Mouse (Mus musculus) forebrain, embryonic 13.5 days (tissue): Measurements from ENCODE around the gene Rab11b. TPM values are rescaled to one million over a fixed set of nuclear protein-coding genes. Genes with fewer than 3 reads are reported as not detected.
A peak's percentile ranks its signal among the peaks of the same experiment; 100 is the strongest.

Experiments used
- ATAC-seq: fragments of 200-750 bp; cut with Nextera tagmentation; 2 replicates; pipeline ENCODE4 v1.8.0; 2017
- H3K27ac ChIP-seq: fragments of 300-500 bp; sonication (generic); 2 replicates; pipeline ENCODE4 v1.5.1; 2015; ENCODE audit warnings: inconsistent platforms, mild to moderate bottlenecking, moderate library complexity
- H3K27me3 ChIP-seq: fragments of 300-500 bp; sonication (generic); 2 replicates; pipeline ENCODE4 v1.6.1; 2015; ENCODE audit warnings: mild to moderate bottlenecking, inconsistent platforms
- H3K36me3 ChIP-seq: fragments of 300-500 bp; sonication (generic); 2 replicates; pipeline ENCODE4 v1.6.1; 2015; ENCODE audit warnings: mild to moderate bottlenecking, inconsistent platforms; ENCODE audit not compliant: poor library complexity, severe bottlenecking
- H3K4me1 ChIP-seq: fragments of 300-500 bp; sonication (generic); 2 replicates; pipeline ENCODE4 v1.6.1; 2015; ENCODE audit warnings: inconsistent platforms
- H3K4me2 ChIP-seq: fragments of 300-500 bp; sonication (generic); 2 replicates; pipeline ENCODE4 v1.6.1; 2015; ENCODE audit warnings: inconsistent platforms, mild to moderate bottlenecking, moderate library complexity
- H3K4me3 ChIP-seq: fragments of 300-500 bp; sonication (generic); 2 replicates; pipeline ENCODE4 v1.5.1; 2015; ENCODE audit warnings: mild to moderate bottlenecking, inconsistent platforms
- H3K9ac ChIP-seq: fragments of 300-500 bp; sonication (generic); 2 replicates; pipeline ENCODE4 v1.6.1; 2015; ENCODE audit warnings: mild to moderate bottlenecking, inconsistent platforms
- H3K9me3 ChIP-seq: fragments of 300-500 bp; sonication (generic); replicated peaks from 2 replicates; pipeline ENCODE4 v1.6.1; 2016; ENCODE audit warnings: inconsistent platforms
- WGBS: fragments of 180-500 bp; shearing (Covaris S2); methylation state at CpG from one replicate; pipeline ENCODE4 v1.1.7; 2015; 5-methylcytosine and 5-hydroxymethylcytosine counted together
- polyA plus RNA-seq: library from polyadenylated mRNA; unstranded; fragments of >200 nt; fragmentation: Nextera tagmentation; extraction: Ambion mirVana; gene quantifications from 2 replicates; pipeline ENCODE4 v1.2.1, GENCODE M21; 2015

Rab11b gene
- polyA plus RNA-seq: 433 and 441 TPM in 2 replicates

- peak; percentile 99 for ATAC-seq
- Histone ChIP-seq H3K4me2 (peak within 1 kb of the TSS; percentile 79), H3K9me3 (no peaks in the 10 kb centered on the region), H3K4me1 (peaks cover 40% of the 10 kb centered on the region), H3K27ac (peak within 1 kb of the TSS; percentile 99), H3K4me3 (peak within 1 kb of the TSS; percentile 81), H3K36me3 (peaks cover 11% of the 10 kb centered on the region; the same call in 1 of the 2 replicates), H3K27me3 (no peaks in the 10 kb centered on the region), H3K9ac (peak within 1 kb of the TSS; percentile 98)
- WGBS: 3% methylated on average over 35 of the region's 35 CpGs
These were observed at the start of gene Rab11b for GRCm38 (mm10) chr17:33760255-33761165. Gene Rab11b (minus strand): TSS chr17:33760530.

GRCm38 (mm10) chr17:33808192-33808591 lies 47.9 kb upstream of the Rab11b start:
- H3K4me2 ChIP-seq: no peak overlapping the region

GRCm38 (mm10) chr17:33807181-33807888 lies 47.0 kb upstream of the Rab11b start:
- Histone ChIP-seq H3K9ac (no peak overlapping the region), H3K4me2 (no peak overlapping the region), H3K9me3 (no peaks in the 10 kb centered on the region), H3K27ac (no peak overlapping the region), H3K27me3 (peaks cover 16% of the 10 kb centered on the region), H3K4me3 (no peak overlapping the region), H3K4me1 (0 out of 2 replicates have a peak, but pooled peaks cover 11% of the 10 kb centered on the region), H3K36me3 (no peaks in the 10 kb centered on the region)
- 62% methylated on average over 8 of the region's 9 CpGs for WGBS
- ATAC-seq: no peak

More at GRCm38 (mm10) chr17:33808192-33808591, 47.9 kb upstream of the Rab11b start:
- H3K4me3 ChIP-seq: no peak overlapping the region
- no peaks in the 10 kb centered on the region for H3K36me3 ChIP-seq
- H3K27ac ChIP-seq: no peak overlapping the region
- WGBS: 49% methylated on average over 10 of the region's 10 CpGs
- 0 out of 2 replicates have a peak, but pooled peaks cover 11% of the 10 kb centered on the region for H3K4me1 ChIP-seq
- ATAC-seq: no peak
- peaks cover 24% of the 10 kb centered on the region for H3K27me3 ChIP-seq
- H3K9me3 ChIP-seq: no peaks in the 10 kb centered on the region
- 0 out of 2 replicates have a peak overlapping the region, but pooled peaks have one; percentile 21 for H3K9ac ChIP-seq

- Histone ChIP-seq H3K4me2 (no peak overlapping the region), H3K9me3 (no peaks in the 10 kb centered on the region), H3K36me3 (no peaks in the 10 kb centered on the region), H3K4me1 (no peaks in the 10 kb centered on the region), H3K27ac (no peak overlapping the region), H3K27me3 (peaks cover 2% of the 10 kb centered on the region; the same call in 1 of the 2 replicates), H3K4me3 (no peak overlapping the region), H3K9ac (no peak overlapping the region)
- 67% methylated on average over 1 of the region's 1 CpGs for WGBS
- no peak for ATAC-seq
These were observed 44.4 kb upstream of the Rab11b start for GRCm38 (mm10) chr17:33804745-33805144.

- Histone ChIP-seq H3K9ac (no peak overlapping the region), H3K27me3 (peaks cover 2% of the 10 kb centered on the region; the same call in 1 of the 2 replicates), H3K4me1 (no peaks in the 10 kb centered on the region), H3K27ac (no peak overlapping the region), H3K4me3 (no peak overlapping the region), H3K36me3 (no peaks in the 10 kb centered on the region), H3K9me3 (no peaks in the 10 kb centered on the region), H3K4me2 (no peak overlapping the region)
- ATAC-seq: no peak
- 58% methylated on average over 4 of the region's 4 CpGs for WGBS
These were observed 43.9 kb upstream of the Rab11b start for GRCm38 (mm10) chr17:33804205-33804604.

GRCm38 (mm10) chr17:33802221-33802620 lies 41.9 kb upstream of the Rab11b start:
- Histone ChIP-seq H3K27me3 (peaks cover 2% of the 10 kb centered on the region; the same call in 1 of the 2 replicates), H3K4me3 (no peak overlapping the region), H3K9me3 (no peaks in the 10 kb centered on the region), H3K4me1 (no peaks in the 10 kb centered on the region), H3K36me3 (no peaks in the 10 kb centered on the region), H3K4me2 (no peak overlapping the region), H3K9ac (no peak overlapping the region), H3K27ac (no peak overlapping the region)
- no peak for ATAC-seq
- WGBS: 1% methylated on average over 2 of the region's 2 CpGs

GRCm38 (mm10) chr17:33799277-33799676 lies 38.9 kb upstream of the Rab11b start:
- H3K9me3 ChIP-seq: no peaks in the 10 kb centered on the region
- 74% methylated on average over 1 of the region's 1 CpGs for WGBS
- H3K4me2 ChIP-seq: no peak overlapping the region
- no peak overlapping the region for H3K9ac ChIP-seq
- no peak overlapping the region for H3K4me3 ChIP-seq
- H3K27me3 ChIP-seq: no peaks in the 10 kb centered on the region
- H3K36me3 ChIP-seq: no peaks in the 10 kb centered on the region
- no peak for ATAC-seq
- no peak overlapping the region for H3K27ac ChIP-seq
- no peaks in the 10 kb centered on the region for H3K4me1 ChIP-seq

GRCm38 (mm10) chr17:33798306-33798705 lies 38.0 kb upstream of the Rab11b start:
- Histone ChIP-seq H3K27ac (no peak overlapping the region), H3K9me3 (no peaks in the 10 kb centered on the region), H3K36me3 (no peaks in the 10 kb centered on the region), H3K9ac (no peak overlapping the region), H3K4me3 (no peak overlapping the region), H3K4me1 (no peaks in the 10 kb centered on the region), H3K4me2 (no peak overlapping the region), H3K27me3 (no peaks in the 10 kb centered on the region)
- no peak for ATAC-seq
- 40% methylated on average over 3 of the region's 3 CpGs for WGBS

GRCm38 (mm10) chr17:33788732-33789131 lies 28.4 kb upstream of the Rab11b start:
- no peak overlapping the region for H3K4me3 ChIP-seq
- 92% methylated on average over 4 of the region's 4 CpGs for WGBS
- no peaks in the 10 kb centered on the region for H3K4me1 ChIP-seq
- 0 out of 2 replicates have a peak, but pooled peaks cover 3% of the 10 kb centered on the region for H3K27me3 ChIP-seq
- no peak overlapping the region for H3K27ac ChIP-seq
- H3K9ac ChIP-seq: no peak overlapping the region
- ATAC-seq: no peak
- H3K36me3 ChIP-seq: no peaks in the 10 kb centered on the region
- no peaks in the 10 kb centered on the region for H3K9me3 ChIP-seq
- H3K4me2 ChIP-seq: no peak overlapping the region

- ATAC-seq: no peak
- Histone ChIP-seq H3K9ac (no peak overlapping the region), H3K4me1 (peaks cover 9% of the 10 kb centered on the region), H3K4me3 (no peak overlapping the region), H3K27me3 (peaks cover 10% of the 10 kb centered on the region; the same call in 1 of the 2 replicates), H3K9me3 (no peaks in the 10 kb centered on the region), H3K4me2 (no peak overlapping the region), H3K27ac (no peak overlapping the region), H3K36me3 (no peaks in the 10 kb centered on the region)
- WGBS: 83% methylated on average over 18 of the region's 18 CpGs
These were observed 26.0 kb upstream of the Rab11b start for GRCm38 (mm10) chr17:33786375-33786774.

GRCm38 (mm10) chr17:33784939-33785338 lies 24.6 kb upstream of the Rab11b start:
- Histone ChIP-seq H3K9me3 (no peaks in the 10 kb centered on the region), H3K9ac (no peak overlapping the region), H3K36me3 (no peaks in the 10 kb centered on the region), H3K4me3 (no peak overlapping the region), H3K27me3 (peaks cover 10% of the 10 kb centered on the region; the same call in 1 of the 2 replicates), H3K4me2 (no peak overlapping the region), H3K27ac (no peak overlapping the region), H3K4me1 (peaks cover 20% of the 10 kb centered on the region)
- ATAC-seq: no peak
- WGBS: 91% methylated on average over 2 of the region's 2 CpGs

- Histone ChIP-seq H3K9me3 (no peaks in the 10 kb centered on the region), H3K27ac (no peak overlapping the region), H3K4me3 (no peak overlapping the region), H3K4me2 (no peak overlapping the region), H3K9ac (no peak overlapping the region), H3K4me1 (peaks cover 35% of the 10 kb centered on the region), H3K27me3 (peaks cover 10% of the 10 kb centered on the region; the same call in 1 of the 2 replicates), H3K36me3 (no peaks in the 10 kb centered on the region)
- ATAC-seq: no peak
These were observed 23.1 kb upstream of the Rab11b start for GRCm38 (mm10) chr17:33783408-33783807.
